Mouse (Mus musculus) ES-E14 (cell line): ENCODE data around the gene Fstl3.

Experiments used
- CHD2 ChIP-seq: IDR thresholded peaks from 2 replicates; pipeline ENCODE4 v1.6.1; 2014; ENCODE audit warnings: mild to moderate bottlenecking, low read depth, low read length, inconsistent platforms
- MAFK ChIP-seq: IDR thresholded peaks from 2 replicates; pipeline ENCODE4 v1.6.1; 2014; ENCODE audit warnings: mild to moderate bottlenecking, low read depth, low read length, inconsistent platforms; ENCODE audit not compliant: insufficient read depth
- ZC3H11A ChIP-seq: IDR thresholded peaks from 2 replicates; pipeline ENCODE4 v1.6.1; 2012; ENCODE audit warnings: low read depth, mild to moderate bottlenecking, inconsistent platforms, low read length, borderline replicate concordance

DNA sequence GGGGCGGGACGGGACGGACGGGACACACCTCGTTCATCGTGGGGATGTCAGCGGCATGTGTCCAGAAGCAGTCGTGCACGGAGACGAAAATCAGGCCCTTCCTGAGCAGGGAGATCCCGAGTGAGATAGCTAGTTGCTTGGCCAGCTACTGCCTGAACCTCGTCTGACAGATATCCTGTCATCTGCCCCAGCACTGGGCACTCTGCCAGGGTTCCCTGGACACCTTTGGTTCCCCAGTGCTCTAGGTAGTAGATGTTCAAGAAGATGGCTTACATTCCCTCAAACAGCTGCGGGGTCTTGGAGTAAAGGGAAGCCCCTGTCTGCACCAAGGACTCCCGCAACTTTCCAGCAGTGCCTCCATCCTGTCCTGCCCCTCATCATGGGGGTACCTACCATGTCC is 40.4 kb upstream of the Fstl3 start:
- no peak for TF ChIP-seq MAFK
- TF ChIP-seq ZC3H11A = no peak
- TF ChIP-seq CHD2 = no peak
